Mouse (Mus musculus) adrenal gland (tissue): ENCODE measurements around the gene Prss33.

Experiments
- intact Hi-C: fragments of 180-260 bp; cut with DNase I; formaldehyde crosslinking; loops from one replicate; pipeline ENCODE4 v1.15.1; 2025

The Prss33 gene

DNA sequence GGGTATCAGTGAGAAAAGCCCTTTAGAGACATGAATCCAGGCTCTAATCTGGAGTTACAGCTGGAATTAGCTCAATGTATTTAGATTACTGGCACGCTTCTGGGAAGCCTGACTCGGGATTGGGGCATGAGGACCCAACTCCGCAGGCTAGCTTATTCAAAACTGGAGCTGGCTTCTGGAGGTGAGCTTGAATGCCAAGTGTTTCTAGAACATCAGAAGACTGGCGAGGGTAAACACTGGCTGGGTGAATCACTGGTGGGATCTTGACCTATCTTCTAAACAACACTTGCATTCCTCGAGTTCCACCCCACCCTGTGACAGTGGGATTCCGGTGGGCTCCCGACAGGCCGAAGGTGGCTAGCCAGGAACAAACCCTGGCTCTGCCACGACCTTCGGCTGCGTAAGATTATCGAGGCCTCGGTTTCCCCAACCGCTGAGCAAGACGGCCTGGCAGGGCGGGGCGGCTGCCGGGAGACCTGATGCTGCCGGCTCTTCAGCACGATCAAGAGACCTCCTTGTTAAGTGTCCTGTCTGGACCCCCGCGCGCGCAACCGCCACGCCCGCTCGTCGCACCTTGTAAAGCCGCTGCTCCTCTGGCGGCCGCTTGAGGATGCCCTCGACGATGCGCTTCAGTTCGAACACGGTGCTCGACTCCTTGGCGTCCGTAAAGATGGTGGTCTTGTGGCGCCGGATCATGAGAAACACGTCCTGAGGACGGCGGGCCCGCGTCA, 7.4 kb downstream of the Prss33 start:
- intact Hi-C loops: no loop called here

DNA sequence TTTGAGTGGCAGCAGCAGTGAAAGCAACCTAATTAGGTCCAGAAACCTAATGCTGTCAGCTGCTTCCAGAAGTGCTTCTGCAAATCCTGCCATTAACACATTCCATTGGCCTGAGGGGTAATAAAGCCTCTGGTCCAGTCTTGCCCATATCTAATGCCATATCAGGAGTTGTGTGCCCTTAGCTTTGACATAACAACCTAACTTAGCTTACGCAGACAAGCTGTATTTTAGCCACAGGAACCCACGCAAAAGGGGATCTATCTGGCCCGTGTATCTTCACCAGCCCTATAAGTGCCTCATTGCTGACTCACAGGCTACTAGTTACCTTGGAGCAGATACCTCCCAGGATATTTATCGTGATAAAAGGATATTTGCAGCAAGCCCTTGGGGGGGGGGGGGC, 10.3 kb downstream of the Prss33 start:
- intact Hi-C loops: no loop called here

DNA sequence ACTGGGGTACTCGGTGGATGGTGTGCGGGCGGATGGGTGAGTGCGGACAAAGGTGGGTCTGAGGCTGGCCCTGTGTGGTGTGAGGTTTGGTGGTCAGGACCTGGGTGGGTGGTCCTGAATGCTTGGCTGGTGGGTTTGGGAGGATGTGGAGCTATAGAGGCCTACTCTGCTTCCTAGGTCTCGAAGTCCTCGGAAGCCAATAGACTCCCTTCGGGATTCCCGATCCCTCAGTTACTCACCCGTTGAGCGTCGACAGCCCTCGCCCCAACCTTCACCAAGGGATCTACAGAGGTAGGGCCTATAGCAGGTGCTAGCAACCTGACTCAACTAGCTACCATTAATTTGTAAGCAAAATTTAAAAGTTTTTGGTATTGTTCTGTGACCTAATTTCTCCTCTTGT, 12.2 kb downstream of the Prss33 start:
- intact Hi-C loops: loop anchor here (2.0 kb wide), 1 partner anchor 17 kb away; no protein-coding TSS in a partner anchor

DNA sequence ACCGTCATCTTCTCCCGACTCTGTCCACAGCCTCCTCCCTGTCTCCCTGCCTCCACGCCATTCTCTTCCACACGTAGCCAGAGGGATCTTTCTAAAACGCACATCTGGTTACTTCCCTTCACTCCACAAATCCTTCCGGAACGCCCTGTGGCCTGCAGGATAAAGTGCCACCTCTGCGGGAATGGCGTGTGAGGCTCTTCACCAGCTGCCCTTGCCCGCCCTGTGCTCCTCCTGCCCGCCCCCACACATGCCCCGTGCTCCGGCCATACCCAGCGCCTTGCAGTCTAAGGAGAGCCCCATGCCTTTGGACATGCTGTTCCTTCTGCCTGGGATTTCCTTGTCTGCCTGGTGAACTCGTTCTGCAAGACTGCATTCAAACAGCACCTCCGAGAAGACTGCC, 12.8 kb downstream of the Prss33 start:
- intact Hi-C loops: loop anchor here (2.0 kb wide), 1 partner anchor 16 kb away; no protein-coding TSS in a partner anchor

DNA sequence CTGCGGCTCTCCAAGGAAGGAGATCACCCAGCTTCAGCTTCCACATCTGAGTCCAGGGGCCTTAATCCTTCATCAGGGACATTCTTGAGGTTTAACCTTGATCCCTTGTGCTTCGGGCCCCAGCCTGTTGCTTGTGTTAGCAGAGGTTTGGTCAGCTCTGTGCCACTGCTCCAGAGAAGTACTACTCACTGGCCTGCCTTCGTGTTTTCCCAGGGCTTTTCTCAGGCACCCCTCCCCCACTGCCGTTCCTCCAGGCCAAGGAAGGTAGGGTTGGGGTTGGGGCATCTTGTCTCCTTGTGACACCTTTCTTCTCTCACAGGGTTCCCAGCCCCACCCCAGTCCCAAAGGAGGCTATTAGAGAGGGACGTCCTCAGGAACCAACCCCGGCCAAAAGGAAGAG, 13.8 kb downstream of the Prss33 start:
- intact Hi-C loops: loop anchor here (2.0 kb wide), 1 partner anchor 15 kb away; no protein-coding TSS in a partner anchor

DNA sequence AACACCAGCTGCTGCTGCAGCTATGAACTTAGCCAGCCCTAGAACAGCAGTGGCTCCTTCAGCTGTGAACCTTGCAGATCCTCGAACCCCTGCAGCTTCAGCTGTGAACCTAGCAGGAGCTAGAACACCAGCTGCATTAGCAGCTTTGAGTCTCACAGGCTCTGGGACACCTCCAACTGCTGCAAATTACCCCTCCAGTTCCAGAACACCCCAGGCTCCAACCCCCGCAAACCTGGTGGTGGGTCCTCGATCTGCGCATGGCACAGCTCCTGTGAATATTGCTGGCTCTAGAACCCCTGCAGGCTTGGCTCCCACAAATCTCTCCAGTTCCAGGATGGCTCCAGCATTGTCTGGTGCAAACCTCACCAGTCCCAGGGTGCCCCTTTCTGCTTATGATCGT, 15.1 kb downstream of the Prss33 start:
- intact Hi-C loops: no loop called here

DNA sequence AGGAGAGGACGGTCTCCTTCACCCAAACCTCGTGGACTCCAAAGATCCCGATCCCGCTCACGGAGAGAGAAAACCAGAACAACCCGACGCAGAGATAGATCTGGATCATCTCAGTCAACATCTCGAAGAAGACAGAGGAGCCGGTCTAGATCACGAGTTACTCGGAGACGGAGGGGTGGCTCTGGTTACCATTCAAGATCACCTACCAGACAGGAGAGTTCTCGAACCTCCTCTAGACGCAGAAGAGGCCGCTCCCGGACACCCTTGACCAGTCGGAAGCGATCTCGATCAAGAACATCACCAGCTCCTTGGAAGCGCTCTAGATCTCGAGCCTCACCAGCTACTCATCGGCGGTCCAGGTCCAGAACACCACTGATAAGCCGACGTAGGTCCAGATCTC, 16.6 kb downstream of the Prss33 start:
- intact Hi-C loops: no loop called here

DNA sequence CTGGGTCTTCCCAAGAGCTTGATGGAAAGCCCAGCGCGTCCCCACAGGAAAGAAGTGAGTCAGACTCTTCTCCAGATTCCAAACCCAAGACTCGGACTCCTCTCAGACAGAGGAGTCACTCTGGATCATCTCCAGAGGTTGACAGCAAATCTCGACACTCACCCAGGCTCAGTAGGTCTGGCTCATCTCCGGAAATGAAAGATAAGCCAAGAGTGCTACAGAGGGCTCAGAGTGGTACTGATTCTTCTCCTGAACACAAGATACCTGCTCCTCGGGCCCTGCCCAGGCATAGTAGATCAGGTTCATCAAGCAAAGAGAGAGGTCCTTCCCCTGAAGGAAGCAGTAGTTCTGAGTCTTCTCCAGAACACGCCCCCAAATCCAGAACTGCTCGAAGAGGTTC, 17.3 kb downstream of the Prss33 start:
- intact Hi-C loops: no loop called here

DNA sequence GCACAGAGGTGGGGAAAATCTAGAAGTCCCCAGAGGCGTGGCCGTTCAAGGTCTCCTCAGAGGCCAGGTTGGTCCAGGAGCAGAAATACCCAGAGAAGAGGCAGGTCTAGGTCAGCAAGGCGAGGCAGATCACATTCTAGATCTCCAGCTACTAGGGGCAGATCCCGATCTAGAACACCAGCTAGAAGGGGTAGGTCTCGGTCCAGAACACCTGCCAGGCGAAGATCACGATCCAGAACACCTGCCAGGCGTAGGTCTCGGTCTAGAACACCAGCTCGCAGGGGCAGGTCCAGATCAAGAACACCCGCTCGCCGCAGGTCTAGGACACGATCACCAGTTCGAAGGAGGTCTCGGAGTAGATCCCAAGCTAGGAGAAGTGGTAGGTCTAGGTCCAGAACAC, 20.2 kb downstream of the Prss33 start:
- intact Hi-C loops: no loop called here

DNA sequence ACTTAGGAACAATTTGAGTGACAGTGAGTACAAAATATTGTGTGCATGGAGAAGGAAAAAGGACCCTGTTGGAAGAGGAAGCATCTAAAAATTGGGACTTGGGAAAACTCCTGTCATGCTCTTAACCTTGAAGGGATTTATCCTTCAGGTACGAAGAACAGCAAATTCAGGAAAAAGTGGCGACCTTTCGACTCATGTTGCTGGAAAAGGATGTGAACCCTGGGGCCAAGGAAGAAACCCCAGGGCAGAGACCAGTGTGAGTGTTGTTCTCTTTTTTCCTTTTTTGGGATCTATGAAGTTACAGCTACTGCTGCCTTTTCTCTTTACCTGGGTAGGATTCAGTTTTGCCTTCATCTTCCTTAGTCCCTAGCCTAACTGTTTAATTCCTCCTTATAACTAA, 27.9 kb downstream of the Prss33 start:
- intact Hi-C loops: loop anchor here (2.0 to 5.0 kb wide), 2 partner anchors 15 to 36 kb away; partner anchors contain the start of gene Flywch1

DNA sequence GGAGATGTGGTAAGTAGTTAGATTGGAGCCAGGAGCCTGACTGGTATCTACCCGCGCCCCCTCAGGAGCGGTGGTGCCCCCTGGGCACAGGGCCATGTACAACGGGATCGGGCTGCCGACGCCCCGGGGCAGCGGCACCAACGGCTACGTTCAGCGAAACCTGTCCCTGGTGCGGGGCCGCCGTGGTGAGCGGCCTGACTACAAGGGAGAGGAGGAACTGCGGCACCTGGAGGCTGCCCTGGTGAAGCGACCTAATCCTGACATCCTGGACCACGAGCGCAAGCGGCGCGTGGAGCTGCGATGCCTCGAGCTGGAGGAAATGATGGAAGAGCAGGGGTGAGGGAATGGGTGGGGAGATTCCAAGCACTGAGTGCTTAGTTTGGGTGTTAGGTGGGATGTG, 29.0 kb downstream of the Prss33 start:
- intact Hi-C loops: loop anchor here (2.0 to 5.0 kb wide), 2 partner anchors 16 to 35 kb away; partner anchors contain the start of gene Flywch1

DNA sequence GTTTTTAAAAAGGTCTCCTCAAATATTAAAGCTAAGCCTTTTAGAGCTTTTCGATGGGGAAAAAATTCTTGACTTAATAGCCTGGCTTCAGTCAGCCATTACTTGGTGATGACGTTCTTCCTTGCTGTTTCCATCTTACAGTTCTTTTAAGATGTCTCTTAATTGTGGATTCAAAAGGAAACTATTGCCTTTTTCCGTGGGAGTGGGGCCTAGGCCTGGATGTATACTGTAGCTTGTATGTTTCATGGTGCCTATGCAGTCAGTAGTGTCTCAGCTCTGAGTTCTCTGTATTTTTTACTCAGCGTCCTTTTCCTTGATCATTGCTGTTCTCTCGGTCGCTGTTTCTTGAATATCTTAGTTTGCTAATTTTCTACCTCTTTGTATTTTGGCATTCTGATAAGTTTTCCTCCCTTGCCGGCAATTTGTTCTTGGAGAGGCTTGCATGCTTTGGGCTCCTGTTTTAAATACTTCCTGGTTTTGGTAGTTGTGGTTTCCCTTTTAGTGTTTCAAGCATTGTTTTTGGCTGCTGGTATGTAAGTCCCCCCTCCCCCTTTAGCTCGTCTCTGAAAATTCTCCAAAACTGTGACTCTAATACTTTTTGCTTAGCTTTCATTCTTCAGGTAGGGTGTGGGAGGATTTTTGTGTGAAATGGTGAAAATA, 31.3 kb downstream of the Prss33 start:
- intact Hi-C loops: loop anchor here (5.0 kb wide), 1 partner anchor 32 kb away; the partner anchor contains the start of gene Flywch1

DNA sequence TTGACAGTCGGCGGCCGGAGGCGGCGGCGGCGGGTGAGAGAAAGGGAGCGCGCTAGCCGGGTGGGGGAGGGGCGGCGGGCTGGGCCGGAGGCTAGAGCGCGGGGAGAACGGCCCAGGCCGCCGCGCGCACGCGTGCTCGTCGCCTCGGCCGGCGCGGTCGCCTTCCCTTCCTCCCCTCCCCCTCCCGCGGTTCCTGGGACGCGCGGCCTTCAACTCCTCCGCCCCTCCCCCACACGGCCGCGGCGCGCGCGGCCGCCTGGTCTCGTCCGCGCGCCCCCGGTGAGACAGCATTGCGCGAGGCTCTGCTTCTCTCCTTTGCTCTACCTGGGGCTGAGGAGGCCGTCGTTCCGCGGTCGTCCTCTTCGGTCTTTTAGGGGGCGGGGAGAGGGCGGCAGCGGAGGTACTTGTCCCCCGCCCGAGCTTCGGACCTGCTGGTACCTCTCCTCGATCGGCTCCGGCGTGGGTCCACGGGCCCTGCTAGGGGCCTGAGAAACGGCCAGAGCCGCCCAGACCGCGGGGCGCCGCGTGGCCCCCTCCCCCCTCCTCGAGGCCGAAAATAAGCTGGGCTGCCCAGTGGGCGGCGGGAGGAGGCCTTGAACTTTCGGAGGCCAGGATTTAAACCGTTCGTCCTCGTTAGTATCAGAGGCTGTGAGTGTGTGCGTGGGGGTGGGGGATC, 32.4 kb downstream of the Prss33 start:
- intact Hi-C loops: no loop called here

DNA sequence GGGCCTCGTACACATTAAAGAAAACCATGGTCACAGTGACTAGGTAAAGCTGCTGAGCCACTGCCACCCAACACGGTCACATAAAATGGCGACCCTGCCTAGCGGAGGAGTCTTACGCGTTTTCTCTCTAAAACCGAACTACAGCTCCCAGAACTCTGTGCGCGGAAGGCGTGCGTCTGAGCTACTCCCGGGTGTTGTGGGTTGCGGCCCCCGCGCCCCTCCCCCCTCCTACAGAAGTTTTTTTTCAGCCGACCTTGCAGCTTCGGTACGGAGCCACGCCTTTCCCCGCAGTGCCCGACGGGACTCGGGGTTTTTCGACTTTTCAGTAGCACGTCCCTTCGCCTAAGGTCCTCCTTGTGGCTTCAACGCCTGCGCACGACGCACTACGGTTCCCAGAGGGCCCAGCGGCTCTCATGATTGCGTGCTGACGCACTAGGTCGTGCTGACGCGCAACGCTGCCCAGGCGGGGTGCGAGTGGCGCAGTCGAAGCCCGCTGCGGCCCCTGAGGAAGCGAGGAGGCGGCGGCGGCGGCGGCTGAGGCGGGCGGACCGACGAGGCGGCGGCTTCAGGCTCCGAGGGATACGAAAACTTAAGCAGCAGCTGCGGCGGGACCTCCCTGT, 33.0 kb downstream of the Prss33 start:
- intact Hi-C loops: no loop called here

DNA sequence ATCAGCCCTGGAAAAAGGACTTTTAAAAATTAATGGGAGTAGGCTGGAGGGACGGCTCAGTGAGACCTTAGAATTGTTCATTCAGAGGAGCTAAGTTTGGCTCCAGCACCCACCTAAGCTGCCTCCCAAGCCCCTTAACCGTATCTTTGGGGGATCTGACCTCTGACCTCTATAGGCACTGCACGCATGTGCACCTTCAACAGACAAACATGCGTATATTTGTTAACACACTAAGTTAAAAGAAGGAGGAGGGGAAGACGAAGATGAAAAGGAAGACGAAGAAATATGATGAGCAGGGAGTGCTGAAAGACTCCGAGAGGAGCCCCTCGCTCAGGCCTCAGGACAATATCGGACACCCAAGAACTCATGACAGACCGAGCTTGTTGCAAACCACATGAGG, 34.2 kb downstream of the Prss33 start:
- intact Hi-C loops: no loop called here

DNA sequence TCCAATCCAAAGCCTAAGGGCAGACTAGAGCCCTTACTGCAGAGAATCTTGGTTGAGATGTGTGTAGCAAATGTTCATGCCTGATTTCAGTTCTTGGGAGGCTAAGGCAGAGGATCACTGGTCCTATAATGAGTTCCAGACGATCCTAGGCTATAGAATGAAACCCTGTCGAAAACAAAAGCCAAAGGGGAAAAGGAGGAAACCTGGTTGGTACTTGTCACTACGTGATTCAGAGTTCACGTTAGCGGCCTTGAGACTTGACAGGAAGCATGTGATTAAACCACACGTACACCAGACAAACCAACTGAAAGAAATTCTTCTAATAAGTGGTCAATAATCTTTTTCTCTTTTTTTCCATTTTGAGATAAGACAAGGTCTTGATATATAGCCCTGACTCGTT, 38.5 kb downstream of the Prss33 start:
- intact Hi-C loops: no loop called here

DNA sequence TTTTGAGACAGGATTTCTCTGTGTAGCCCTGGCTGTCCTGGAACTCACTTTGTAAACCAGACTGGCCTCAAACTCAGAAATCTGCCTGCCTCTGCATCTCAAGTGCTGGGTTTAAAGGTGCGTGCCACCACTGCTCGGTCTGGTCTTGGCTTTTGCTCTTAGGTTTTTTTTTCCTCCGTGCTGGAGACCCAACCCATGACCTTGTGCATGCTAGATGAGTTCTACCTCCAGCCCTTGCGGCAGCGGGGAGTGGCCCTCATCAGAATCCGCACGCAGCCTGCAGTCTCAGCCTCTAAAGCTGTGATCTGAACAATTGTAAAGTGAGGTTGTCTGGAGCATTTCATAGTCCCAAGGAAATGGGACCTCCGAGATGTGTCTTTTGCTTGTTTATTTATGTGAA, 40.5 kb downstream of the Prss33 start:
- intact Hi-C loops: no loop called here

DNA sequence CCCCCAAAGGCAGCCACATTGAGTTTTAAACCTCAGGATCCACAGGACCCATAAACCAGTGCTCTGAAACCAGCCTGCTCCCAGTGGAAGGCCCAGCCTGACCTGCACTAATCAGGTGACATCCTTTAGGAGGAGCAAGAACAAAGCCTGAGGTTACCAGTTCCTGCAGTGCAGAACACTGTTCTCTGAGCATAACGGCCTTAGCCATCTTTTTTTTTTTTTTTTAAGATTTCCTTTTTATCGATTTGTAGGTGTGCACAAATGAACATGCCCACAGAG, 44.8 kb downstream of the Prss33 start:
- intact Hi-C loops: no loop called here

DNA sequence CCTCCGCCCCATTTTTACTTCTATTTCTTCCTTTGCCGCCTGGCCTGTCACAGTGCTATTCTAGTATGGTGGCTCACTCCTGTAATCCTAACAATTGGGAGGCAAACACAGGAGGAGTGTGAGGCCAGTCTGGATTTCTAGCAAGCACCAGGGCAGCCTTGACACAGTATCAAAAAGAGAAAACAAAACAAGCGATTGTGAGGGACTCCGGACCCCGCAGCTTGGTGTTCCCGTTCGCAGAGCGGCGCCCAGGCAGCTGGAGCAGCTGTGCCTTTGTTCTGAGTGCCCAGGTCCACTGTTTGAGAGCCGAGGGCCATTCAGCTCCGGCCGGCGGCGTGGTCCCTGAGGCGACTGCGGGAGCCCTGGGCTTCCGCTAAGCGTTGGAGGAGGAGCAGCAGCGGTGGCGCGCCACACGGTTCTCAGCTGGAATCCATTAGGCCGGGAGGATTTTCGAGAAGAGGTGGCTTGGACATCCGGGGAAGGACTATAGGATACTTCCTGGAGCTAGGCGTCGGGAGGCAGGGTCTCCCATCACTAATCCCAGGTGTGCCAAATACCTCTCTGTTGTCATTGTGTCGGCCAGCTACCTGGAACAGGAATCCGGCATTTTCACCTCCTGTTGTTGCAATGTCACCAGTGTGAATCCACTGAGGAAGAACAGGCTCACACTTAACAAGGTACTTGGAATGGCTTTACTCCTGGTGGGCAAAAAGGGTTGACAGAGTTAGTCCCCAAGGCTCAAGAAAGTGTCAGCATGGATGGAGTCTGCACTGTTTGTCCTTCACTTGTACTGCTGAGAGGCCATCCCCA, 45.4 kb downstream of the Prss33 start, which contains the start of gene Srrm2:
Srrm2 (plus strand) TSS at position 264 of the 810 bp plus-strand sequence.
- intact Hi-C loops: no loop called here

DNA sequence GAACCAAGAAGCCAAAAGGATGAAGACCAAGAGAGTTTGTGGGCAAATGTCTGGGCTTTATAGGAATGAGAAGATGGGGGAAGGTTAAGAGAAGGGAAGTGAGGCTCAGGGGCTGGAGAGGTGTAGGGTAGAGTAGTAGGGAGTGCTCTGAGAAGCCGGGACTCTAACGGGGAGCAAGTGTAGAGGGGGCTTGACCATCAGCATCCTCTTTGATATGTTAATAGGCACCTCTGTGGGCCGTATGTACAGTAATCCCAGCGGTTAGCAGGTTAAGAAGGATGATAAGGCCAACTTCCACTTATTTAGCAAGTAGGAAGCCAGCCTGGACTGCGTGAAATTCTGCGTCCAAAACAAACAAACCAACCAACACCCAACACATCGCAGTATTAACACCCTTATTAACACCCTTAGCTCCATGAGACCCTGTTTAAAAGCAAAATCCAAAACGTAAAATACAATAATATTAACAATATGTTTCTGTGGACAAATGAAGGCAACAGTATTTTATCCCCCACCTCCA, 46.0 kb downstream of the Prss33 start:
- intact Hi-C loops: no loop called here

DNA sequence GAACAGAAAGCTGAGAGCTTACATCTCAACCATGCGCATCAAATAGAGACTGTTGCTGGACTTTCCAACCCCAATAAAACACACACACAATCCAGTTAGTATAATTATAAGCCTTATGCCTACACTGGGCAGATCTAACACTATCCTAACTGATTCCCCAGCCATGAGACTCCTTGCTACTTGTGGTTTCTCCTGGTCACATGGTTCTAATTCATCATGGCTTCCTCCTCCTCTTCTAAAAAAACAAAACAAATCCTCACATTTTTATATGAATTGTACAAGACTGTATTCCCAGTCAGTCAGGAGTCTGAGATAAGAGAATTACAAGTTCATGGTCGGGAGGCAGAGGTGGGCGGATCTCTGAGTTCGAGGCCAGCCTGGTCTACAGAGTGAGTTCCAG, 46.9 kb downstream of the Prss33 start:
- intact Hi-C loops: no loop called here
